Mouse (Mus musculus) lung, postnatal 0 days (tissue): ENCODE measurements at regions not wholly inside any gene's neighbourhood (a gene's known extent, or its start where the extent isn't known, plus 50 kb on each side); places are given as distances from the start of the nearest gene placed in this dataset.

Experiments
- ATAC-seq: fragments of 200-750 bp; cut with Nextera tagmentation; 2 replicates; pipeline ENCODE4 v1.8.0; 2017; ENCODE audit warnings: moderate library complexity
- DNase-seq: peaks from one replicate; pipeline ENCODE4 v3.0.0-alpha.2; 2016; ENCODE audit warnings: low spot score
- H3K27ac ChIP-seq: fragments of 300-500 bp; sonication (generic); 2 replicates; pipeline ENCODE4 v1.5.1; 2014; ENCODE audit warnings: antibody characterized with exemption, mild to moderate bottlenecking, low read length, mixed read lengths
- H3K27me3 ChIP-seq: fragments of 300-500 bp; sonication (generic); replicated peaks from 2 replicates; pipeline ENCODE4 v1.6.1; 2014; ENCODE audit warnings: low read length, mixed read lengths; ENCODE audit not compliant: insufficient read depth
- H3K36me3 ChIP-seq: fragments of 300-500 bp; sonication (generic); 2 replicates; pipeline ENCODE4 v1.6.1; 2014; ENCODE audit warnings: low read length, mixed read lengths; ENCODE audit not compliant: insufficient read depth
- H3K4me1 ChIP-seq: fragments of 300-500 bp; sonication (generic); 2 replicates; pipeline ENCODE4 v1.6.1; 2014; ENCODE audit warnings: antibody characterized with exemption, low read depth, low read length, mixed read lengths; ENCODE audit not compliant: insufficient read depth
- H3K4me2 ChIP-seq: fragments of 300-500 bp; sonication (generic); replicated peaks from 2 replicates; pipeline ENCODE4 v1.6.1; 2014; ENCODE audit warnings: low read depth, mild to moderate bottlenecking, low read length, moderate library complexity, mixed read lengths
- H3K4me3 ChIP-seq: fragments of 300-500 bp; sonication (generic); 2 replicates; pipeline ENCODE4 v1.5.1; 2014; ENCODE audit warnings: low read depth, low read length
- H3K9ac ChIP-seq: fragments of 300-500 bp; sonication (generic); replicated peaks from 2 replicates; pipeline ENCODE4 v1.6.1; 2014; ENCODE audit warnings: low read depth, mild to moderate bottlenecking
- H3K9me3 ChIP-seq: fragments of 300-500 bp; sonication (generic); 2 replicates; pipeline ENCODE4 v1.6.1; 2016; ENCODE audit warnings: low read length, mixed read lengths
- CTCF ChIP-seq: IDR thresholded peaks from 2 replicates; pipeline ENCODE4 v1.5.1; 2016; ENCODE audit warnings: antibody characterized with exemption, mild to moderate bottlenecking
- EP300 ChIP-seq: IDR thresholded peaks from 2 replicates; pipeline ENCODE4 v1.6.1; 2016; ENCODE audit warnings: antibody characterized with exemption, mild to moderate bottlenecking, control low read depth
- WGBS: fragments of 180-500 bp; shearing (Covaris S2); extraction: QIAGEN DNeasy Blood & Tissue Kit; methylation state at CpG from one replicate; pipeline ENCODE4 v1.1.7; 2014; 5-methylcytosine and 5-hydroxymethylcytosine counted together

- no peak overlapping the region for H3K9ac ChIP-seq
- no peak overlapping the region for H3K27ac ChIP-seq
- no peaks in the 10 kb centered on the region for H3K36me3 ChIP-seq
- no peaks in the 10 kb centered on the region for H3K27me3 ChIP-seq
- no peak for TF ChIP-seq EP300
- no peak for TF ChIP-seq CTCF
- no peaks in the 10 kb centered on the region for H3K9me3 ChIP-seq
- no peak overlapping the region for H3K4me2 ChIP-seq
- 43% methylated on average over 9 of the region's 9 CpGs for WGBS
- peaks cover 19% of the 10 kb centered on the region for H3K4me1 ChIP-seq
- no peak overlapping the region for H3K4me3 ChIP-seq
- ATAC-seq, result peak; percentile 29; the same call in 1 of the 2 replicates
- DNase-seq, result peak; percentile 28
These were observed 183.2 kb downstream of the Gm10260 start for GRCm38 (mm10) chr13:97577081-97577785.

GRCm38 (mm10) chr13:97573601-97574000, 186.8 kb downstream of the Gm10260 start:
- ATAC-seq, result no peak
- 81% methylated on average over 3 of the region's 3 CpGs for WGBS
- TF ChIP-seq CTCF (no peak), EP300 (no peak)

GRCm38 (mm10) chr13:97572352-97572751, 188.1 kb downstream of the Gm10260 start:
- Histone ChIP-seq H3K27me3 (no peaks in the 10 kb centered on the region), H3K4me3 (no peak overlapping the region), H3K9ac (no peak overlapping the region), H3K4me2 (no peak overlapping the region), H3K36me3 (no peaks in the 10 kb centered on the region), H3K9me3 (no peaks in the 10 kb centered on the region), H3K27ac (no peak overlapping the region), H3K4me1 (no peaks in the 10 kb centered on the region)
- ATAC-seq (no peak), DNase-seq (no peak)
- 76% methylated on average over 3 of the region's 3 CpGs for WGBS
- TF ChIP-seq CTCF, result no peak
- no peak for TF ChIP-seq EP300

More at GRCm38 (mm10) chr13:97573601-97574000, 186.8 kb downstream of the Gm10260 start:
- H3K36me3 ChIP-seq, result no peaks in the 10 kb centered on the region
- H3K4me3 ChIP-seq, result no peak overlapping the region
- no peak overlapping the region for H3K27ac ChIP-seq
- H3K4me2 ChIP-seq, result no peak overlapping the region
- no peaks in the 10 kb centered on the region for H3K9me3 ChIP-seq
- no peaks in the 10 kb centered on the region; the same call in 1 of the 2 replicates for H3K4me1 ChIP-seq
- H3K27me3 ChIP-seq, result no peaks in the 10 kb centered on the region
- H3K9ac ChIP-seq, result no peak overlapping the region
- DNase-seq, result no peak

GRCm38 (mm10) chr13:97570009-97570408, 190.4 kb downstream of the Gm10260 start:
- peak; percentile 88 for ATAC-seq
- Histone ChIP-seq H3K36me3 (no peaks in the 10 kb centered on the region), H3K27ac (no peak overlapping the region), H3K4me2 (no peak overlapping the region), H3K27me3 (no peaks in the 10 kb centered on the region), H3K4me1 (no peaks in the 10 kb centered on the region), H3K9me3 (no peaks in the 10 kb centered on the region), H3K9ac (no peak overlapping the region), H3K4me3 (no peak overlapping the region)
- peak; percentile 58 for DNase-seq
- TF ChIP-seq EP300 (peak; percentile 93), CTCF (0 out of 2 replicates have a peak, but pooled peaks have one; percentile 7)
- WGBS, result 21% methylated on average over 1 of the region's 1 CpGs

GRCm38 (mm10) chr13:97567632-97568031, 192.8 kb downstream of the Gm10260 start:
- no peak for DNase-seq
- H3K9ac ChIP-seq, result no peak overlapping the region
- H3K4me3 ChIP-seq, result no peak overlapping the region
- no peaks in the 10 kb centered on the region for H3K27me3 ChIP-seq
- no peak overlapping the region for H3K27ac ChIP-seq
- WGBS, result 78% methylated on average over 3 of the region's 3 CpGs
- no peaks in the 10 kb centered on the region for H3K4me1 ChIP-seq
- no peak overlapping the region for H3K4me2 ChIP-seq
- H3K9me3 ChIP-seq, result no peaks in the 10 kb centered on the region
- ATAC-seq, result no peak
- H3K36me3 ChIP-seq, result no peaks in the 10 kb centered on the region
- no peak for TF ChIP-seq EP300
- no peak for TF ChIP-seq CTCF

- Histone ChIP-seq H3K27me3 (no peaks in the 10 kb centered on the region), H3K4me2 (no peak overlapping the region), H3K27ac (no peak overlapping the region), H3K9me3 (no peaks in the 10 kb centered on the region), H3K4me3 (no peak overlapping the region), H3K4me1 (no peaks in the 10 kb centered on the region), H3K36me3 (no peaks in the 10 kb centered on the region), H3K9ac (no peak overlapping the region)
- TF ChIP-seq CTCF, result no peak
- peak; percentile 74 for TF ChIP-seq EP300
- 65% methylated on average over 7 of the region's 7 CpGs for WGBS
- DNase-seq (peak; percentile 41), ATAC-seq (no peak)
These were observed 194.4 kb downstream of the Gm10260 start for GRCm38 (mm10) chr13:97566071-97566470.
